20 mouse cellular contexts compared by ENCODE assay signal in genomic region chr2:46986689-46987088, GRCm38 (mm10).
A peak's percentile ranks its signal among the peaks of the same experiment; 100 is the strongest.
DNase-seq lines count a peak whose midpoint lies in the region; ATAC-seq and TF ChIP-seq lines count a peak whose summit lies in the region.
"Had no signal": no experiment of that assay in that cellular context is flagged by ENCODE, and none has a peak within 500 bp of the region (broad histone marks: within the 10 kb centered on the region; RNA-seq: fewer than 3 reads in every experiment).

No protein-coding gene starts in this region.

- 76% methylated on average over 2 of the region's 2 CpGs for WGBS in liver, postnatal 0 days (ENCODE audit: insufficient replicate concordance)
- 75% methylated on average over 2 of the region's 2 CpGs for WGBS in liver, embryonic 12.5 days (ENCODE audit: insufficient replicate concordance)
- WGBS in lung, postnatal 0 days = 60% methylated on average over 2 of the region's 2 CpGs
- 89% methylated on average over 2 of the region's 2 CpGs for WGBS in midbrain, embryonic 13.5 days

- peak; percentile 16 for DNase-seq in kidney, postnatal 10 days
- no peak for DNase-seq in kidney, adult 18-20 months
- no peak for DNase-seq in liver, postnatal 0 days
- DNase-seq in lung, postnatal 0 days (ENCODE audit: low spot score) = peak; percentile 79
- DNase-seq in lung, postnatal 36 days = no peak
- DNase-seq: adrenal gland, postnatal 10 days; cerebellum, adult 11 months; cerebellum, adult 8-10 months; cerebellum, postnatal 14 days; embryo, embryonic 11 days; gastrocnemius, postnatal 36 days; heart, adult 11 months; heart, postnatal 36 days had no signal

- H3K27me3 ChIP-seq in liver, postnatal 0 days (ENCODE audit: insufficient read depth, low read length) = no peaks in the 10 kb centered on the region
- H3K27me3 ChIP-seq in liver, embryonic 12.5 days (replicated peaks) = no peaks in the 10 kb centered on the region
- no peaks in the 10 kb centered on the region for H3K27me3 ChIP-seq in lung, postnatal 0 days (replicated peaks; ENCODE audit: insufficient read depth, low read length)
- H3K27me3 ChIP-seq in midbrain, embryonic 13.5 days = no peaks in the 10 kb centered on the region
- H3K27me3 ChIP-seq: embryonic facial prominence, embryonic 15.5 days; heart, embryonic 13.5 days had no signal

- no peak for TF ChIP-seq CTCF in liver, postnatal 0 days (IDR thresholded peaks at IDR 0.05; ENCODE audit: low read depth)
- TF ChIP-seq CTCF in lung, postnatal 0 days (IDR thresholded peaks at IDR 0.05) = no peak

- no peak overlapping the region for H3K27ac ChIP-seq in liver, postnatal 0 days (ENCODE audit: low read depth)
- H3K27ac ChIP-seq in liver, embryonic 12.5 days = no peak overlapping the region
- no peak overlapping the region for H3K27ac ChIP-seq in lung, postnatal 0 days (ENCODE audit: low read length)
- H3K27ac ChIP-seq in midbrain, embryonic 13.5 days = no peak overlapping the region
- H3K27ac ChIP-seq: embryonic facial prominence, embryonic 15.5 days; forebrain, embryonic 10.5 days; heart, embryonic 13.5 days had no signal

- no peak overlapping the region for H3K4me2 ChIP-seq in liver, postnatal 0 days (ENCODE audit: low read depth, low read length)
- no peak overlapping the region for H3K4me2 ChIP-seq in liver, embryonic 12.5 days
- H3K4me2 ChIP-seq in lung, postnatal 0 days (replicated peaks; ENCODE audit: low read depth, low read length) = no peak overlapping the region
- H3K4me2 ChIP-seq in midbrain, embryonic 13.5 days (replicated peaks) = no peak overlapping the region
- H3K4me2 ChIP-seq: embryonic facial prominence, embryonic 15.5 days; heart, embryonic 13.5 days had no signal

- H3K36me3 ChIP-seq in liver, postnatal 0 days (replicated peaks; ENCODE audit: insufficient read depth, low read length) = no peaks in the 10 kb centered on the region
- no peaks in the 10 kb centered on the region for H3K36me3 ChIP-seq in liver, embryonic 12.5 days
- no peaks in the 10 kb centered on the region for H3K36me3 ChIP-seq in lung, postnatal 0 days (ENCODE audit: insufficient read depth, low read length)
- no peaks in the 10 kb centered on the region for H3K36me3 ChIP-seq in midbrain, embryonic 13.5 days
- H3K36me3 ChIP-seq: embryonic facial prominence, embryonic 15.5 days; forebrain, embryonic 10.5 days; heart, embryonic 13.5 days had no signal

- H3K9ac ChIP-seq in liver, postnatal 0 days (replicated peaks) = no peak overlapping the region
- no peak overlapping the region for H3K9ac ChIP-seq in liver, embryonic 12.5 days
- no peak overlapping the region for H3K9ac ChIP-seq in lung, postnatal 0 days (replicated peaks; ENCODE audit: low read depth)
- H3K9ac ChIP-seq in midbrain, embryonic 13.5 days (replicated peaks) = no peak overlapping the region
- H3K9ac ChIP-seq: embryonic facial prominence, embryonic 15.5 days; heart, embryonic 13.5 days had no signal

- H3K4me1 ChIP-seq in liver, postnatal 0 days (ENCODE audit: insufficient read depth) = no peaks in the 10 kb centered on the region
- H3K4me1 ChIP-seq in liver, embryonic 12.5 days = no peaks in the 10 kb centered on the region
- H3K4me1 ChIP-seq in lung, postnatal 0 days (ENCODE audit: insufficient read depth, low read depth, low read length) = no peaks in the 10 kb centered on the region
- no peaks in the 10 kb centered on the region for H3K4me1 ChIP-seq in midbrain, embryonic 13.5 days (replicated peaks)
- H3K4me1 ChIP-seq: embryonic facial prominence, embryonic 15.5 days; forebrain, embryonic 10.5 days; heart, embryonic 13.5 days had no signal

- TF ChIP-seq EP300 in liver, postnatal 0 days (IDR thresholded peaks at IDR 0.05; ENCODE audit: low read depth) = peak; percentile 9; the same call in 1 of the 2 replicates
- peak; percentile 67 for TF ChIP-seq EP300 in lung, postnatal 0 days (IDR thresholded peaks at IDR 0.05)

- no peak for ATAC-seq in liver, postnatal 0 days
- no peak for ATAC-seq in liver, embryonic 12.5 days
- ATAC-seq in lung, postnatal 0 days = peak; percentile 89
- ATAC-seq in midbrain, embryonic 13.5 days = no peak
- ATAC-seq: forebrain, embryonic 14.5 days had no signal

- H3K4me3 ChIP-seq in liver, postnatal 0 days (ENCODE audit: low read depth, low read length) = no peak overlapping the region
- no peak overlapping the region for H3K4me3 ChIP-seq in liver, embryonic 12.5 days
- H3K4me3 ChIP-seq in lung, postnatal 0 days (ENCODE audit: low read depth, low read length) = no peak overlapping the region
- H3K4me3 ChIP-seq in midbrain, embryonic 13.5 days (replicated peaks) = no peak overlapping the region
- H3K4me3 ChIP-seq: embryonic facial prominence, embryonic 15.5 days; erythroblast, embryonic 14.5 days; forebrain, embryonic 10.5 days; heart, embryonic 13.5 days had no signal

- H3K9me3 ChIP-seq in liver, postnatal 0 days (ENCODE audit: low read length) = no peaks in the 10 kb centered on the region
- no peaks in the 10 kb centered on the region for H3K9me3 ChIP-seq in liver, embryonic 12.5 days (replicated peaks)
- no peaks in the 10 kb centered on the region for H3K9me3 ChIP-seq in lung, postnatal 0 days (ENCODE audit: low read length)
- H3K9me3 ChIP-seq in midbrain, embryonic 13.5 days = no peaks in the 10 kb centered on the region
- H3K9me3 ChIP-seq: embryonic facial prominence, embryonic 15.5 days; forebrain, embryonic 10.5 days; heart, embryonic 13.5 days had no signal

Comparison
In these comparisons a context has a peak if more than half of its experiments do, and no peak if none do; other contexts are left out.
1. DNase-seq: peak in kidney, postnatal 10 days (single experiment) and lung, postnatal 0 days (single experiment); none in kidney, adult 18-20 months (single experiment), liver, postnatal 0 days (single experiment) and lung, postnatal 36 days (single experiment).